Mouse (Mus musculus): ENCODE data around the gene Dupd1.

The Dupd1 gene

DNA sequence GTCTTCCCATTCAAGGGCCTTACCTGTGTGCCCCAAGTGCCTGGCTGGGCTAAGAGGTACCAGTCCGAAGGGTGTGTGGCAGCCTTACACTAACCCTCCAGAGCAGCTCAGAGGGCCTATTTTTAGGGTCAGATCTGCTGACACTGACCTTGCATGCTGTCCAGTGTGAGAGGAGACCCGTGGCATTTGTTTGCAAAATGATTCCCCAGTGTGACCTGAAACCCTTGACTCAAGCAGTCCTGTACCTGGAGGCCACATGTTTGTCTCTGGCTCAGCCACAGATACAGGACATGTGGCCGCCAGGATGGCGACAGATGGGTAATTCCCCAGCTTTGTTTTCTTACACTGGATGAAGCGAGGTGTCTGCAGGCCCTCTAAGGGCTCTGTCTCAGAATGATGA is at the start of gene Dupd1:
TSS of gene Dupd1 (minus strand) at position 91 of the 400 bp plus-strand sequence.
- in situ Hi-C loops (cut with MboI, MseI) = loop anchor here (25.0 kb wide), 1 partner anchor 1123 kb away; no protein-coding TSS in a partner anchor

- in situ Hi-C loops (cut with MboI, MseI) = no loop called here
Observed at GRCm38 (mm10) chr14:21763736-21764135, 49.4 kb upstream of the Dupd1 start.

DNA sequence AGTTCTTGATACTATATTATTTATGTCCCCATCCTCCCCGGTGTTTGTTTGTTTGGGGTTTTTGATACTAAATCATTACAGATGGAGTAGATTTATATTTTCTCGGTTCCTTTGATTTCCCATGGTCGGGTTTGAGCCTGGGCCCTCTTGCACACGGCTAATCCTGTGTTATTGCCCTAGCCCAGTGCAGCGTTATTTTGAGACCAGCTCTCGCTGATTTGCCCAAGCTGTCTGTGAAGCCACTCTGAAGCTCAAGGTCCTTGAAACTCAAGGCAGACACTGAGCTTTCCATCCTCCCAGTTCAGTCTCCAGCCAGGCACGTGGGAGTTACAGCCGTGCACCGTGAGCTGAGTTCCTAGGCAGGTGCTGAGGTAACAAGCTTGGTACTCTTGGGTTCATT is 47.2 kb upstream of the Dupd1 start:
- in situ Hi-C loops (cut with MboI, MseI) = no loop called here

DNA sequence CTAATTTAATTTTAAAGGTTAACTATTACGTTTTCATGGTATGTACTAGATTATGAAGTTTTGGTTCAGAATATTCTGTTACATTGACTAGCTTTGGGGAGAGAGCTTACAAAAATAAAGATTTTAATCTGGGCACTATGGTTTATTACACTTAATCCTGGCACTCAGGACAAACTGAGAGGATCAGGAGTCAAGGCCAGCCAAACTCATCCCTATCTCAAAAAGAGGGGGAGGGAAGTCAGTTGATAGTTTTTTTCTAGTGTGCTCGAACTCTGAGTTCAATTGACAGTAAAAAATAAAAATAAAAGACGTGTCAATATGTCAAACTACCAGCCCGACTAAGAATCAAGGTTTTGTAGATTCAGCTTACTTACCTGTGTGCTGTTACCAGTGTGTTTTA is 39.0 kb upstream of the Dupd1 start:
- in situ Hi-C loops (cut with MboI, MseI) = no loop called here

DNA sequence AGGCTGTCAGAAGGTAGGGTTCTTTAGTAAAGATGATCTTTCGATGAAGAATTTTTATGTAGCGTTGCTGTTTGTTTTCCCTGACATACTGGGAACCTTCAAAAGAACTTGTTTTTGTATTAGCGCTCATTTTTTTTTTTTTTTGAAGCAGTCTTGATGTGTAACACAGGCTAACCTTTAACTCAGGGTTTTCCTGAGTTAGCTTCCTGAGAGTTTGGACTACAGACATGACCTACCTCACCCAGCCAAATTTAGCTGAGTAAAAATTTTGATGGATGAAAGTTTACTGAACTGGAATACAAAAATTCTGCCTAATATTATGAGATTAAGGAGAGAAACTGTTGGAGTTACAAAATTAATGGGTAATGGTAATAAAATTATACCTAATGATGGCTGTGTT is 38.0 kb upstream of the Dupd1 start:
- in situ Hi-C loops (cut with MboI, MseI) = no loop called here

DNA sequence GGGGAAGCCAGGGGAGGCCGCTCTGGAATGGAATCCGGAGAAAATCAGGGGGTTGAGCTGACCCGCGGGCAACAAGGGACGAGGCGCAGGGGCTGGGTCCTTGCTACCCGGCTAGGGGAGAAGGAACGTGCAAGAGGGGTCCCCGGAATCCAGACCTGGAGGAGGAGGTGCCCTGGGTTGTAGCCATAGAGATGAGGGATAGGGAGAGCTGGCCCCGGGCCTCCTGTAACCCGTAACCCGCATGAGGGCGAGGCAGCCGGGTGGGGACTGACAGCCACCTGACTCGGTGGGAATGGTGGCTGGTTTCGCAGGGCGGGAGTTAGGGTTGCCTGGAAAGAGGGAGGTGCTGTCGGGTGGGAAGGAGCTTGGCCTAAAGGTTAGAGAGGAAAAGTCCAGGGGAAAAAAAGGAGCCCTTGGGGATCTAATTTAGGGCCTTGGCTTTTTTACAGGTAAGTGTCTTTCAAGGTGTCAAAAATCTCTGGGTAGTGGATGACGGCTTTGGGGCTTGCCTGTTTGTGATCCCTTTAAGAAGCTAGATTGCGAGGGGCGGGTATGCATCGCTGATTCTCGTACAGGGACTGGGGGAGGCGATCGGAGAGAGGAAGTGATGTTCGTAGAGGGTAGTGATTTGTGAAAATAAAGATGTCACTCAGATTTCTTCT is 36.6 kb upstream of the Dupd1 start, which contains the start of gene Dusp13:
TSS of gene Dusp13 (minus strand) at position 301 of the 662 bp plus-strand sequence.
- in situ Hi-C loops (cut with MboI, MseI) = no loop called here

DNA sequence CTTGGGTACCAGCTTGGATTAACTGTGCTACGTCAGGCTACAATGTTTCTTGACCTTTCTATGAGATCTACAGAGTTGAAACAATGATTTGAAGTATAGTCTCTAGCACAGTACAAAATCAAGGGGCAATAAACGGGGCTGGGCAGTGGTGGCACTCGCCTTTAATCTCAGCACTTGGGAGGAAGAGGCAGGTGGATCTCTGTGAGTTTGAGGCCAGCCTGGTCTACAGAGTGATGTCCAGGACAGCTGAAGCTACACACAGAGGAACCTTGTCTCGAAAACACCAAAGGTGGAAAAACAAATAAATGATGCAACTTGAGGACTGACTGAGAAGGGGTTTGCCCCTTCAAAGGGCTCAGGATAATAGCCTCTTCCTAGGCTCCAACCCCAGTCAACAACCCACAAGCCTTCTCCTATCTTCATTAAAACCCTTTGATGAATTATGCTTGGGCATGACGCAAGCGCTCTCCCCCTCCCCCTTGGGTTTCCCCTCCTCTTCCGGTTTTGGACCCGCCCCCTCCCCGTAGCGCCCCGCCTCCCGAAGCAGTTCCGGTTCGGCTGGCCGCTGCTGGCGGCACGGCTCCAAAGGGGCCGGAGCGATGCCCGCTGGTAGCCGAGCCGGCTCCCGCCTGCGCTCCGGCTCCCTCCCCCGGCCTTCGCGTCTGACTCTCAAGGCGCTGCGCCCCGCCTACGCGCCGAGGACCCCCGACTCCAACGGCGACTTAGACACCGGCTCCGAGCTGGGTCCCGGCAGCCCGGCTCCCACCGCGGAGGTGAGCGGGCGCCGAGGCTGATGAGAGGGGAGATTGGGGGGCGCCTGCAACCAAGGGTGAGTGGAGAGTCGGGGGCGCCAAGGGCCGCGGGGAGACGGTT is 35.9 kb upstream of the Dupd1 start, which contains the start of gene Samd8:
TSS of gene Samd8 (plus strand) at position 524 of the 873 bp plus-strand sequence.
- in situ Hi-C loops (cut with MboI, MseI) = no loop called here

GRCm38 (mm10) chr14:21748142-21748870 is 33.9 kb upstream of the Dupd1 start:
- in situ Hi-C loops (cut with MboI, MseI) = loop anchor here (5.0 to 25.0 kb wide), 2 partner anchors 79 to 611 kb away; partner anchors contain the start of gene Vdac2

GRCm38 (mm10) chr14:21747436-21748141 is 33.2 kb upstream of the Dupd1 start:
- in situ Hi-C loops (cut with MboI, MseI) = loop anchor here (5.0 to 25.0 kb wide), 2 partner anchors 80 to 610 kb away; partner anchors contain the start of gene Vdac2

DNA sequence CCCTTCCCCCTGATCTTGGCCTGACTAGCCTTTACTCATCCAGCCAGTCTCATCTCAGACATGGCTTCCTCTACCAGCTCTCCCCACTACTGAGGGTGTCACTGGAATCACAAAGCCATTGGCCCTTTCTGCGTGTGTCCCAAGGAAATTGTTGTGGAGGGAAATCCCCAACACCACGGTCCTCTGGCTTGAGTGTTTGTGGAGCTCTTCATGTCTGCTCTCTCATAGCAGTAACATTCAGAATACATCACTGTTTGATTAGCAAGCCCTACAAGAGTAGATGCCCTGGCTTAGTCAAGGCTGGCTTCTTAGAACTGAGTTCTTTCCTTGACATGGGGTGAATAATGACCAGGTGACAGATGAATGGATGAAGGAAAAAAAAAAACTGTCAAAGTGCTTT is 32.5 kb upstream of the Dupd1 start:
- in situ Hi-C loops (cut with MboI, MseI) = loop anchor here (5.0 to 25.0 kb wide), 2 partner anchors 80 to 610 kb away; partner anchors contain the start of gene Vdac2

DNA sequence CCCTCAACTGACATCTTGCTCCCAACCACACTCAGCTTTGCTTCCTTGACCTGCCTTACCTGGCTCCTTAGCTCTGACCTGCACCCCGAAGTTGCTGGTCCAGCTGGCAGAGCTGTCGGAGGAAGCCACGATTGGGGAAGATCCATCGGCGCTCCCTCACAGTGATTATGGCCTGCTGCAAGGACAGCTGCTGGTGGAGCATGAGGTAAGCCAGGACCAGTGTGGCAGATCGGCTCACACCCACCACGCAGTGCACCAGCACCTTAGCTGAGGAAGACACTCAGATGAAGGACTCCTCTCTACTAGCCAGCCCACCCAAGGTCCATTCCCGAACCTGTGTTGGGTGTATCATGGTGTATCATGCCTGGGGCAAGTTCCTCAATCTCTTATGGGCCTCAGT is 31.9 kb upstream of the Dupd1 start:
- in situ Hi-C loops (cut with MboI, MseI) = loop anchor here (5.0 to 25.0 kb wide), 2 partner anchors 81 to 609 kb away; partner anchors contain the start of gene Vdac2

- in situ Hi-C loops (cut with MboI, MseI) = loop anchor here (5.0 to 25.0 kb wide), 2 partner anchors 82 to 608 kb away; partner anchors contain the start of gene Vdac2
Observed at GRCm38 (mm10) chr14:21745149-21745548, 30.8 kb upstream of the Dupd1 start.

GRCm38 (mm10) chr14:21744169-21744568 is 29.8 kb upstream of the Dupd1 start:
- in situ Hi-C loops (cut with MboI, MseI) = loop anchor here (25.0 kb wide), 1 partner anchor 607 kb away; no protein-coding TSS in a partner anchor

- in situ Hi-C loops (cut with MboI, MseI) = loop anchor here (25.0 kb wide), 1 partner anchor 605 kb away; no protein-coding TSS in a partner anchor
Observed at GRCm38 (mm10) chr14:21742441-21742840, 28.1 kb upstream of the Dupd1 start.

DNA sequence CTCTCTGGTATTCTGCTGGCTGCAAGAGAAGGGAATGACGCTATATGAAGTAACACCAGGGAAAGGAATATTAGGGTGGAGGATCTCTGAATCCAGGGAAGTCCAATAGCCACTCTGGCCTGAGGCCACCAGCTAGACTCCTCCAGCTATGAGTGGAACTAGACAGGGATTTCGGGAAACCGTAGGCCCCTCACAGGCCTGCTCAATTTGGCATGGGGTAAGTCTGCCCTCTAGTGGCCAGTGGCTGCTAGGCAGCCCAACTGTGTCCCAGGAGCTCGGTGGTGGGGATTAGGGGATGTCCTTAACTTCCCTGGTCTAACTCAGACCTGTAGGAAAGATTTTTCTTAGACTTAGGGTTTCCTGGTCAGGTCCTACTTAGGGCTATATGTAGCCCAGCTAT is 27.4 kb upstream of the Dupd1 start:
- in situ Hi-C loops (cut with MboI, MseI) = loop anchor here (25.0 kb wide), 1 partner anchor 604 kb away; no protein-coding TSS in a partner anchor

- in situ Hi-C loops (cut with MboI, MseI) = loop anchor here (25.0 kb wide), 1 partner anchor 604 kb away; no protein-coding TSS in a partner anchor
Observed at GRCm38 (mm10) chr14:21741314-21741713, 26.9 kb upstream of the Dupd1 start.

GRCm38 (mm10) chr14:21740345-21740744 is 26.0 kb upstream of the Dupd1 start:
- in situ Hi-C loops (cut with MboI, MseI) = loop anchor here (25.0 kb wide), 1 partner anchor 603 kb away; no protein-coding TSS in a partner anchor

GRCm38 (mm10) chr14:21733131-21733905 is 18.9 kb upstream of the Dupd1 start:
- in situ Hi-C loops (cut with MboI, MseI) = loop anchor here (5.0 to 25.0 kb wide), 2 partner anchors 46 to 596 kb away; no protein-coding TSS in a partner anchor

- in situ Hi-C loops (cut with MboI, MseI) = loop anchor here (5.0 to 25.0 kb wide), 2 partner anchors 43 to 593 kb away; no protein-coding TSS in a partner anchor
Observed at GRCm38 (mm10) chr14:21729936-21730335, 15.6 kb upstream of the Dupd1 start.

Measured in T-helper 1 cell (primary cell).